In genomic region chr3:152855006-152855614, GRCm38 (mm10) we compare ENCODE assay signal across 21 mouse cellular contexts.
DNase-seq lines count a peak whose midpoint lies in the region; ATAC-seq and TF ChIP-seq lines count a peak whose summit lies in the region.
"Had no signal": no experiment of that assay in that cellular context is flagged by ENCODE, and none has a peak within 500 bp of the region (broad histone marks: within the 10 kb centered on the region; RNA-seq: fewer than 3 reads in every experiment).

No protein-coding gene starts in this region.

- TF ChIP-seq CTCF in hindbrain, postnatal 0 days (IDR thresholded peaks at IDR 0.05; ENCODE audit: low read depth) = no peak
- no peak for TF ChIP-seq CTCF in heart, adult 2 months (IDR thresholded peaks at IDR 0.05)

- no peak for TF ChIP-seq POLR2A in heart, adult 2 months (IDR thresholded peaks at IDR 0.05; ENCODE audit: insufficient read depth, low read depth, low read length)

- H3K27me3 ChIP-seq in kidney, embryonic 16.5 days (ENCODE audit: insufficient read depth, low read length) = no peaks in the 10 kb centered on the region
- H3K27me3 ChIP-seq in hindbrain, postnatal 0 days (ENCODE audit: insufficient read depth, low read length) = no peaks in the 10 kb centered on the region
- no peaks in the 10 kb centered on the region for H3K27me3 ChIP-seq in heart, adult 2 months (ENCODE audit: control insufficient read depth, insufficient read depth, low read length)
- H3K27me3 ChIP-seq: embryonic facial prominence, embryonic 12.5 days; hindbrain, embryonic 15.5 days had no signal

- H3K4me1 ChIP-seq in kidney, embryonic 16.5 days (ENCODE audit: insufficient read depth, low read length) = no peaks in the 10 kb centered on the region; the same call in 1 of the 2 replicates
- H3K4me1 ChIP-seq in hindbrain, postnatal 0 days (ENCODE audit: insufficient read depth, low read length) = no peaks in the 10 kb centered on the region; the same call in 1 of the 2 replicates
- no peaks in the 10 kb centered on the region for H3K4me1 ChIP-seq in heart, adult 2 months (ENCODE audit: control insufficient read depth, insufficient read depth, low read length)

- TF ChIP-seq EP300 in heart, adult 2 months (IDR thresholded peaks at IDR 0.05; ENCODE audit: insufficient read depth, low read depth, low read length) = no peak

- ATAC-seq in kidney, embryonic 16.5 days (ENCODE audit: low FRiP score, low TSS enrichment) = peak; percentile 34
- no peak for ATAC-seq in hindbrain, postnatal 0 days
- ATAC-seq: CD4-positive, CD25-positive, alpha-beta regulatory T cell, adult 4 months had no signal

- H3K9ac ChIP-seq in kidney, embryonic 16.5 days (replicated peaks; ENCODE audit: low read length) = no peak overlapping the region
- H3K9ac ChIP-seq in hindbrain, postnatal 0 days (replicated peaks; ENCODE audit: low read length) = no peak overlapping the region
- H3K9ac ChIP-seq in heart, adult 2 months (ENCODE audit: low read depth, low read length) = no peak overlapping the region
- H3K9ac ChIP-seq: embryonic facial prominence, embryonic 12.5 days; hindbrain, embryonic 15.5 days; neural tube, embryonic 15.5 days had no signal

- no peaks in the 10 kb centered on the region for H3K36me3 ChIP-seq in kidney, embryonic 16.5 days (ENCODE audit: insufficient read depth, low read length)
- H3K36me3 ChIP-seq in hindbrain, postnatal 0 days (ENCODE audit: insufficient read depth, low read length) = no peaks in the 10 kb centered on the region
- H3K36me3 ChIP-seq in heart, adult 2 months (ENCODE audit: control insufficient read depth, insufficient read depth, low read length) = no peaks in the 10 kb centered on the region
- H3K36me3 ChIP-seq: embryonic facial prominence, embryonic 12.5 days; G1E; hindbrain, embryonic 15.5 days; neural tube, embryonic 15.5 days had no signal

- H3K27ac ChIP-seq in kidney, embryonic 16.5 days (ENCODE audit: low read length) = no peak overlapping the region
- no peak overlapping the region for H3K27ac ChIP-seq in hindbrain, postnatal 0 days
- H3K27ac ChIP-seq in heart, adult 2 months = no peak overlapping the region
- H3K27ac ChIP-seq: embryonic facial prominence, embryonic 12.5 days; neural tube, embryonic 15.5 days had no signal

- no peaks in the 10 kb centered on the region for H3K9me3 ChIP-seq in kidney, embryonic 16.5 days (ENCODE audit: low read length)
- no peaks in the 10 kb centered on the region for H3K9me3 ChIP-seq in hindbrain, postnatal 0 days (ENCODE audit: low read length)
- H3K9me3 ChIP-seq: embryonic facial prominence, embryonic 12.5 days; G1E; hindbrain, embryonic 15.5 days; neural tube, embryonic 15.5 days had no signal

- no peaks in the 10 kb centered on the region for H3K79me2 ChIP-seq in heart, adult 2 months (replicated peaks; ENCODE audit: control insufficient read depth, insufficient read depth, low read length)

- H3K4me2 ChIP-seq in kidney, embryonic 16.5 days (replicated peaks; ENCODE audit: low read depth, low read length) = no peak overlapping the region
- no peak overlapping the region for H3K4me2 ChIP-seq in hindbrain, postnatal 0 days (ENCODE audit: low read depth, low read length)
- H3K4me2 ChIP-seq: embryonic facial prominence, embryonic 12.5 days; hindbrain, embryonic 15.5 days; neural tube, embryonic 15.5 days had no signal

- DNase-seq in embryo, embryonic 10 days (ENCODE audit: low spot score) = peak; percentile 29
- DNase-seq in embryo, embryonic 11 days = no peak
- DNase-seq in kidney, postnatal 10 days = no peak
- peak; percentile 81 for DNase-seq in MN1 (ENCODE audit: low spot score)
- DNase-seq in hindbrain, postnatal 0 days (ENCODE audit: low spot score) = peak; percentile 21
- DNase-seq in gastrocnemius, adult 8-10 months (ENCODE audit: low spot score in 2 of 2) = no peak
- DNase-seq in heart, adult 2 months = no peak
- DNase-seq: cerebellum, postnatal 10 days; gastrocnemius, postnatal 10 days; kidney, postnatal 36 days; left cerebral cortex, postnatal 4 days; lung, adult 2 months; lung, postnatal 4 days; right cerebral cortex, postnatal 4 days; thymus, postnatal 36 days had no signal

- no peak overlapping the region for H3K4me3 ChIP-seq in kidney, embryonic 16.5 days (ENCODE audit: low read length)
- H3K4me3 ChIP-seq in hindbrain, postnatal 0 days (ENCODE audit: low read length) = no peak overlapping the region
- no peak overlapping the region for H3K4me3 ChIP-seq in heart, adult 2 months
- H3K4me3 ChIP-seq: embryonic facial prominence, embryonic 12.5 days; hindbrain, embryonic 15.5 days; neural tube, embryonic 15.5 days had no signal

- intact Hi-C loops in heart, adult 2 months (cut with DNase I) = no loop called here

- 24% methylated on average over 12 of the region's 12 CpGs for WGBS in kidney, embryonic 16.5 days
- 50% methylated on average over 12 of the region's 12 CpGs for WGBS in hindbrain, postnatal 0 days
- WGBS in heart, adult 2 months = 67% methylated on average over 12 of the region's 12 CpGs

Comparison
In these comparisons a context has a peak if more than half of its experiments do, and no peak if none do; other contexts are left out.
1. DNase-seq: peak in embryo, embryonic 10 days (single experiment), MN1 (single experiment) and hindbrain, postnatal 0 days (single experiment); none in embryo, embryonic 11 days (single experiment), kidney, postnatal 10 days (single experiment), gastrocnemius, adult 8-10 months (0 of 2) and heart, adult 2 months (0 of 2).